Mouse (Mus musculus): ENCODE measurements at regions not wholly inside any gene's neighbourhood (a gene's known extent, or its start where the extent isn't known, plus 50 kb on each side); places are given as distances from the start of the nearest gene placed in this dataset.

GRCm38 (mm10) chr13:39074211-39074610 lies 113.5 kb upstream of the Slc35b3 start:
- no peak for TF ChIP-seq POLR2A (IDR thresholded peaks at IDR 0.05; ENCODE audit: low read depth, low read length)
- TF ChIP-seq CTCF (IDR thresholded peaks at IDR 0.05; ENCODE audit: borderline replicate concordance, insufficient read depth, low read length): no peak
